Mouse (Mus musculus) sigmoid colon, adult 10 weeks (tissue): ENCODE measurements around the gene Gabrr3. TPM values are rescaled to one million over a fixed set of nuclear protein-coding genes. Genes with fewer than 3 reads are reported as not detected.

ENCODE experiments used
- polyA plus RNA-seq: library from polyadenylated mRNA; stranded (reverse); fragments of 350-450 nt; fragmentation: Illumina TruSeq; extraction: RNeasy Lipid Tissue Mini Kit (QIAGEN cat#74804); gene quantifications from one replicate; pipeline ENCODE4 v1.2.3, GENCODE M21; 2014; ENCODE audit warnings: low read depth, low replicate concordance

Gene Gabrr3
- not detected for polyA plus RNA-seq

GRCm38 (mm10) chr16:59407032-59407431 lies at the start of gene Gabrr3:
Gene Gabrr3, plus strand, starts transcription at chr16:59407332.

GRCm38 (mm10) chr16:59363893-59364292 lies 43.2 kb upstream of the Gabrr3 start, which contains the start of gene Olfr209:
Gene Olfr209, minus strand, starts transcription at chr16:59363993.

GRCm38 (mm10) chr16:59471637-59472278 lies 64.6 kb downstream of the Gabrr3 start, which contains the start of gene Riox2:
Gene Riox2, plus strand, starts transcription at chr16:59471775.

Other genes starting within 250 kb of the Gabrr3 start
- gene Olfr196, start 236.9 kb upstream of the Gabrr3 start, polyA plus RNA-seq: not detected
- not detected for gene Olfr198, start 203.8 kb upstream of the Gabrr3 start, polyA plus RNA-seq
- gene Olfr199, start 187.6 kb upstream of the Gabrr3 start, polyA plus RNA-seq: not detected
- not detected for gene Olfr201, start 134.7 kb upstream of the Gabrr3 start, polyA plus RNA-seq
- not detected for gene Olfr202, start 120.5 kb upstream of the Gabrr3 start, polyA plus RNA-seq
- not detected for gene Olfr203, start 108.5 kb upstream of the Gabrr3 start, polyA plus RNA-seq
- gene Olfr204, start 89.1 kb upstream of the Gabrr3 start, polyA plus RNA-seq: not detected
- gene Olfr205, start 76.2 kb upstream of the Gabrr3 start, polyA plus RNA-seq: not detected
- not detected for gene Olfr206, start 58.1 kb upstream of the Gabrr3 start, polyA plus RNA-seq
- gene Olfr209, start 43.3 kb upstream of the Gabrr3 start, polyA plus RNA-seq: not detected
- gene Riox2, start 64.4 kb downstream of the Gabrr3 start, polyA plus RNA-seq: 51.4 TPM
- gene Crybg3, start 193.6 kb downstream of the Gabrr3 start, polyA plus RNA-seq: 36.2 TPM
- 18.9 TPM for gene Arl6, start 232.1 kb downstream of the Gabrr3 start, polyA plus RNA-seq